8 mouse cellular contexts compared by ENCODE assay signal in genomic region chr1:185203909-185204661, GRCm38 (mm10). TPM values are rescaled to one million over a fixed set of nuclear protein-coding genes. Genes with fewer than 3 reads are reported as not detected.
DNase-seq lines count a peak whose midpoint lies in the region; ATAC-seq and TF ChIP-seq lines count a peak whose summit lies in the region.

TSS of gene Rab3gap2 (plus strand) at chr1:185204117.

- H3K4me3 ChIP-seq in E14TG2a.4 (replicated peaks; ENCODE audit: low read length): peak within 1 kb of the TSS; percentile 96
- peak within 1 kb of the TSS; percentile 87 for H3K4me3 ChIP-seq in forebrain, embryonic 13.5 days
- peak within 1 kb of the TSS; percentile 91 for H3K4me3 ChIP-seq in liver, postnatal 0 days (ENCODE audit: low read depth, low read length)
- H3K4me3 ChIP-seq in neural tube, embryonic 14.5 days (ENCODE audit: low read depth, low read length): peak within 1 kb of the TSS; percentile 89

- peak within 1 kb of the TSS; percentile 68 for H3K27ac ChIP-seq in forebrain, embryonic 13.5 days
- peak within 1 kb of the TSS; percentile 96 for H3K27ac ChIP-seq in liver, postnatal 0 days (ENCODE audit: low read depth)
- peak within 1 kb of the TSS; percentile 81 for H3K27ac ChIP-seq in neural tube, embryonic 14.5 days (ENCODE audit: low read depth, low read length)

- no peaks in the 10 kb centered on the region for H3K27me3 ChIP-seq in E14TG2a.4 (ENCODE audit: insufficient read depth, low read length)
- H3K27me3 ChIP-seq in forebrain, embryonic 13.5 days: no peaks in the 10 kb centered on the region
- no peaks in the 10 kb centered on the region for H3K27me3 ChIP-seq in liver, postnatal 0 days (ENCODE audit: insufficient read depth, low read length)
- H3K27me3 ChIP-seq in neural tube, embryonic 14.5 days (ENCODE audit: control insufficient read depth, insufficient read depth, low read length): no peaks in the 10 kb centered on the region

- peak; percentile 95 for ATAC-seq in forebrain, embryonic 13.5 days
- peak; percentile 95 for ATAC-seq in liver, postnatal 0 days
- peak; percentile 93 for ATAC-seq in neural tube, embryonic 14.5 days (ENCODE audit: low read depth)

- H3K9ac ChIP-seq in forebrain, embryonic 13.5 days: peak within 1 kb of the TSS; percentile 79
- peak within 1 kb of the TSS; percentile 95 for H3K9ac ChIP-seq in liver, postnatal 0 days (replicated peaks)
- peak within 1 kb of the TSS; percentile 92 for H3K9ac ChIP-seq in neural tube, embryonic 14.5 days (replicated peaks; ENCODE audit: low read depth, low read length)

- peak; percentile 97 for DNase-seq in c-Kit-positive CD71-positive TER-119-positive erythroid progenitor cells, embryonic 14.5 days (ENCODE audit: low spot score)
- peak; percentile 99 to 100 for DNase-seq in heart, postnatal 10 days
- DNase-seq in large intestine, adult 2 months (ENCODE audit: low read depth, low spot score): peak; percentile 89
- DNase-seq in liver, postnatal 0 days: peak; percentile 100
- peak; percentile 100 for DNase-seq in testis, postnatal 10 days (ENCODE audit: low spot score)

- no peak for TF ChIP-seq EP300 in liver, postnatal 0 days (IDR thresholded peaks at IDR 0.05; ENCODE audit: low read depth)

- intact Hi-C loops in heart, postnatal 10 days (cut with DNase I): no loop called here

- WGBS in forebrain, embryonic 13.5 days: under 1% methylated on average over 57 of the region's 57 CpGs
- WGBS in large intestine, adult 2 months: under 1% methylated on average over 56 of the region's 57 CpGs
- under 1% methylated on average over 57 of the region's 57 CpGs for WGBS in liver, postnatal 0 days (ENCODE audit: insufficient replicate concordance)
- WGBS in neural tube, embryonic 14.5 days: 0% methylated on average over 57 of the region's 57 CpGs

- TF ChIP-seq CTCF in E14TG2a.4 (conservative IDR thresholded peaks at IDR 0.05; ENCODE audit: low read length): no peak
- no peak for TF ChIP-seq CTCF in liver, postnatal 0 days (IDR thresholded peaks at IDR 0.05; ENCODE audit: low read depth)

- H3K9me3 ChIP-seq in E14TG2a.4 (ENCODE audit: low read length): no peaks in the 10 kb centered on the region
- H3K9me3 ChIP-seq in forebrain, embryonic 13.5 days (replicated peaks): no peaks in the 10 kb centered on the region
- H3K9me3 ChIP-seq in liver, postnatal 0 days (ENCODE audit: low read length): no peaks in the 10 kb centered on the region
- H3K9me3 ChIP-seq in neural tube, embryonic 14.5 days (ENCODE audit: control insufficient read depth, low read length): no peaks in the 10 kb centered on the region

- H3K36me3 ChIP-seq in E14TG2a.4 (ENCODE audit: insufficient read depth, low read length): peaks cover 6% of the 10 kb centered on the region
- H3K36me3 ChIP-seq in forebrain, embryonic 13.5 days (ENCODE audit: poor library complexity, severe bottlenecking): no peaks in the 10 kb centered on the region
- no peaks in the 10 kb centered on the region for H3K36me3 ChIP-seq in liver, postnatal 0 days (replicated peaks; ENCODE audit: insufficient read depth, low read length)
- H3K36me3 ChIP-seq in neural tube, embryonic 14.5 days (ENCODE audit: control insufficient read depth, insufficient read depth, low read length): no peaks in the 10 kb centered on the region

- H3K4me2 ChIP-seq in forebrain, embryonic 13.5 days: peak within 1 kb of the TSS; percentile 94
- peak within 1 kb of the TSS; percentile 90 for H3K4me2 ChIP-seq in liver, postnatal 0 days (ENCODE audit: low read depth, low read length)
- peak within 1 kb of the TSS; percentile 94 for H3K4me2 ChIP-seq in neural tube, embryonic 14.5 days (ENCODE audit: low read depth, low read length)

- peaks cover 59% of the 10 kb centered on the region for H3K4me1 ChIP-seq in E14TG2a.4 (replicated peaks; ENCODE audit: low read depth, low read length)
- peaks cover 41% of the 10 kb centered on the region for H3K4me1 ChIP-seq in forebrain, embryonic 13.5 days
- H3K4me1 ChIP-seq in liver, postnatal 0 days (ENCODE audit: insufficient read depth): peaks cover 33% of the 10 kb centered on the region
- peaks cover 17% of the 10 kb centered on the region for H3K4me1 ChIP-seq in neural tube, embryonic 14.5 days (ENCODE audit: control insufficient read depth, insufficient read depth, low read length)

RNA-seq across cellular contexts. Expression of gene Rab3gap2, which starts in this region (rescaled TPM):
- polyA plus RNA-seq in forebrain, embryonic 13.5 days (2015; fragmentation: Nextera tagmentation; extraction: Ambion mirVana): 19.3 and 21.9 TPM in 2 replicates
- 10 to 100 TPM; 25.5 TPM for total RNA-seq in heart, postnatal 10 days (2021)
- 18.2 and 31.0 TPM in 2 replicates for polyA plus RNA-seq in large intestine, adult 2 months (2012; rRNA removed)
- polyA plus RNA-seq in liver, postnatal 0 days (2015; fragmentation: Nextera tagmentation; extraction: Ambion mirVana): 6.0 and 7.3 TPM in 2 replicates
- polyA plus RNA-seq in neural tube, embryonic 14.5 days (2014; fragmentation: Nextera tagmentation; extraction: Ambion mirVana): 31.5 and 34.9 TPM in 2 replicates

Comparison
In these comparisons a context has a peak if more than half of its experiments do, and no peak if none do; other contexts are left out.
1. Peak in every context shown above with its lines: DNase-seq, ATAC-seq, H3K4me3 ChIP-seq and H3K27ac ChIP-seq.